Mouse (Mus musculus) effector memory CD4-positive, alpha-beta T cell, adult 7 months (primary cell): ENCODE results near the gene Ints13. TPM values are rescaled to one million over a fixed set of nuclear protein-coding genes. Genes with fewer than 3 reads are reported as not detected.

Experiments
- polyA plus RNA-seq: library from polyadenylated mRNA; unstranded; fragments of 100-300 nt; shearing (Covaris generic); gene quantifications from one replicate; pipeline ENCODE4 v1.2.1, GENCODE M21; 2017

Gene Ints13
- polyA plus RNA-seq: 82.8 TPM

GRCm38 (mm10) chr6:146577310-146578109 lies at the start of gene Ints13:
Ints13 (minus strand) TSS chr6:146577835.

GRCm38 (mm10) chr6:146576903-146577302 lies 732 bp downstream of the Ints13 start, which contains the start of gene Fgfr1op2:
Fgfr1op2 (plus strand) TSS chr6:146577203.

GRCm38 (mm10) chr6:146501866-146502804 lies 75.5 kb downstream of the Ints13 start, which contains the start of gene Itpr2:
Itpr2 (minus strand) TSS chr6:146502223.

Other genes starting within 250 kb of the Ints13 start
- gene Itpr2, start 75.6 kb downstream of the Ints13 start, polyA plus RNA-seq: 162 TPM
- 140 TPM for gene Fgfr1op2, start 632 bp downstream of the Ints13 start, polyA plus RNA-seq
- gene Med21, start 64.7 kb upstream of the Ints13 start, polyA plus RNA-seq: 51.7 TPM
- gene Tm7sf3, start 65.0 kb upstream of the Ints13 start, polyA plus RNA-seq: 22.9 TPM
- 13.8 TPM for gene Stk38l, start 147.2 kb upstream of the Ints13 start, polyA plus RNA-seq
- gene Arntl2, start 218.2 kb upstream of the Ints13 start, polyA plus RNA-seq: 0.61 TPM